Mouse (Mus musculus): ENCODE measurements at regions not wholly inside any gene's neighbourhood (a gene's known extent, or its start where the extent isn't known, plus 50 kb on each side); places are given as distances from the start of the nearest gene placed in this dataset.

DNA sequence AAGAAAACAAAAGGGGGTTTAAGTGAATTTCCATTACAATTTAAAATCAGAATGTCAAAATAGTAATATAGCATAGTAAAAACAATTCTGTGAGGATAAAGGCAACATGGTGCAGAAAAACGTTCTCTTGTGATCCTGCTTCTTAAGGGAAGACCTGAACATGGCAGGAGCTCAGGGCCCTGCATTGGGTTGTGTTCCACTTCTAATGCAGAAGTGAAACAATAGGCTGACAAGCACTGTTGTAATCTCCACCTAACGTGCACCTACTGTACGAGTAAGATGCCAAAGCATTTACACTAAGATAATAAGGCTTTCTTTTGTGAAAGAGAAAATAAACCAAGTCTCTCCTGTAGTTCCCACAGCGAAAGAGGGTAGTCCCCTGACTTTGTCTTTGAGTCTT, 136.3 kb upstream of the Zc3h15 start:
- ATAC-seq (ENCODE audit: low read depth) (no peak), DNase-seq (ENCODE audit: low spot score) (no peak)
- Histone ChIP-seq H3K4me1 (ENCODE audit: control insufficient read depth, insufficient read depth, low read length) (no peaks in the 10 kb centered on the region), H3K4me3 (ENCODE audit: low read depth, low read length) (no peak overlapping the region), H3K4me2 (ENCODE audit: low read depth, low read length) (no peak overlapping the region), H3K27ac (replicated peaks; ENCODE audit: low read depth, low read length) (no peak overlapping the region), H3K36me3 (ENCODE audit: control insufficient read depth, insufficient read depth, low read length) (no peaks in the 10 kb centered on the region), H3K9ac (ENCODE audit: low read depth, low read length) (no peak overlapping the region), H3K27me3 (replicated peaks; ENCODE audit: control insufficient read depth, insufficient read depth, low read length) (no peaks in the 10 kb centered on the region), H3K9me3 (ENCODE audit: control insufficient read depth, low read length) (no peaks in the 10 kb centered on the region)
- WGBS = 69% methylated on average over 4 of the region's 4 CpGs

DNA sequence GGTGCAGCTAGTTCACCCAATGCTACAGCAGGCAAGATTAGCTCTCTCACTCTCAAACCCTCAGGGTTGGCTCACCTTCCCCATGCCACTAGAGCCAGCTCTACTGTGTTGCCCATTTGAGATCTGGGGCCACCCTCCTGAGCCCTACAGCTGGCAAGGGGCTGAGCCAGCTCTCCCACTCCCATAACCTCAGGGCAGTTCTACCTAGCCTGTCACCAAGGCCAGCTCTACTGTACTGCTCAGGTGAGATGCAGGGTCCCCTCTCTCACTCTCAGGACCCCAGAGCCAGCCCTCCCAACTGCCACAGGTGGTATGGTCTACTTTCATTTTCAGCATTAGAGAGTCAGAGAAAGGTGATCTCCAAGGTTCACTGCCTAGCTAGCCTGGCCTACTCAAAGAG, 94.8 kb upstream of the Zc3h15 start:
- H3K4me2 ChIP-seq (ENCODE audit: low read depth, low read length) = no peak overlapping the region
- no peak for DNase-seq (ENCODE audit: low spot score)
- no peaks in the 10 kb centered on the region for H3K9me3 ChIP-seq (ENCODE audit: control insufficient read depth, low read length)
- H3K27me3 ChIP-seq (replicated peaks; ENCODE audit: control insufficient read depth, insufficient read depth, low read length) = no peaks in the 10 kb centered on the region
- H3K4me1 ChIP-seq (ENCODE audit: control insufficient read depth, insufficient read depth, low read length) = no peaks in the 10 kb centered on the region
- no peak overlapping the region for H3K4me3 ChIP-seq (ENCODE audit: low read depth, low read length)
- ATAC-seq (ENCODE audit: low read depth) = no peak
- no peak overlapping the region for H3K27ac ChIP-seq (replicated peaks; ENCODE audit: low read depth, low read length)
- H3K9ac ChIP-seq (ENCODE audit: low read depth, low read length) = no peak overlapping the region
- H3K36me3 ChIP-seq (ENCODE audit: control insufficient read depth, insufficient read depth, low read length) = no peaks in the 10 kb centered on the region

- H3K4me1 ChIP-seq (ENCODE audit: control insufficient read depth, insufficient read depth, low read length) = no peaks in the 10 kb centered on the region
- no peaks in the 10 kb centered on the region for H3K27me3 ChIP-seq (replicated peaks; ENCODE audit: control insufficient read depth, insufficient read depth, low read length)
- no peak for ATAC-seq (ENCODE audit: low read depth)
- no peak overlapping the region for H3K4me3 ChIP-seq (ENCODE audit: low read depth, low read length)
- no peaks in the 10 kb centered on the region for H3K36me3 ChIP-seq (ENCODE audit: control insufficient read depth, insufficient read depth, low read length)
- no peak overlapping the region for H3K27ac ChIP-seq (replicated peaks; ENCODE audit: low read depth, low read length)
- peak; percentile 1 for DNase-seq (ENCODE audit: low spot score)
- H3K9ac ChIP-seq (ENCODE audit: low read depth, low read length) = no peak overlapping the region
- no peak overlapping the region for H3K4me2 ChIP-seq (ENCODE audit: low read depth, low read length)
- WGBS = 65% methylated on average over 3 of the region's 3 CpGs
- H3K9me3 ChIP-seq (ENCODE audit: control insufficient read depth, low read length) = no peaks in the 10 kb centered on the region
These were observed 91.9 kb upstream of the Zc3h15 start for GRCm38 (mm10) chr2:83552329-83552728.

All from embryonic facial prominence, embryonic 14.5 days (tissue).